9 mouse cellular contexts compared by ENCODE assay signal in genomic region chr17:86254285-86254684, GRCm38 (mm10).
DNase-seq lines count a peak whose midpoint lies in the region; ATAC-seq and TF ChIP-seq lines count a peak whose summit lies in the region.
"Had no signal": no experiment of that assay in that cellular context is flagged by ENCODE, and none has a peak within 500 bp of the region (broad histone marks: within the 10 kb centered on the region; RNA-seq: fewer than 3 reads in every experiment).

No protein-coding gene starts in this region.

- no peaks in the 10 kb centered on the region for H3K9me3 ChIP-seq in forebrain, embryonic 15.5 days
- H3K9me3 ChIP-seq in forebrain, embryonic 12.5 days: no peaks in the 10 kb centered on the region
- H3K9me3 ChIP-seq in stomach, postnatal 0 days (ENCODE audit: control insufficient read depth, low read length): no peaks in the 10 kb centered on the region

- H3K27me3 ChIP-seq in forebrain, embryonic 15.5 days: no peaks in the 10 kb centered on the region
- H3K27me3 ChIP-seq in forebrain, embryonic 12.5 days: no peaks in the 10 kb centered on the region
- H3K27me3 ChIP-seq in stomach, postnatal 0 days (ENCODE audit: control insufficient read depth, insufficient read depth, low read length): no peaks in the 10 kb centered on the region

- no peak overlapping the region for H3K9ac ChIP-seq in forebrain, embryonic 15.5 days (replicated peaks)
- no peak overlapping the region for H3K9ac ChIP-seq in forebrain, embryonic 12.5 days
- H3K9ac ChIP-seq in stomach, postnatal 0 days (ENCODE audit: low read length): no peak overlapping the region
- H3K9ac ChIP-seq: liver, embryonic 14.5 days had no signal

- H3K27ac ChIP-seq in forebrain, embryonic 15.5 days (replicated peaks): peak overlapping the region; percentile 55
- no peak overlapping the region for H3K27ac ChIP-seq in forebrain, embryonic 12.5 days
- 0 out of 2 replicates have a peak overlapping the region, but pooled peaks have one; percentile 8 for H3K27ac ChIP-seq in stomach, postnatal 0 days (replicated peaks)
- H3K27ac ChIP-seq: liver, embryonic 14.5 days had no signal

- peak; percentile 17 for DNase-seq in 3134 (ENCODE audit: extremely low read depth, insufficient read length, low spot score)
- peak; percentile 93 for DNase-seq in cerebellum, adult 9-10 months
- DNase-seq in gastrocnemius, postnatal 36 days: peak; percentile 70 to 79
- peak; percentile 68 for DNase-seq in left cerebral cortex, adult 11 months (ENCODE audit: low spot score)
- peak; percentile 42 for DNase-seq in stomach, postnatal 0 days (ENCODE audit: low spot score)
- no peak for DNase-seq in lung, postnatal 36 days

- no peak overlapping the region for H3K4me3 ChIP-seq in forebrain, embryonic 15.5 days
- no peak overlapping the region for H3K4me3 ChIP-seq in forebrain, embryonic 12.5 days (replicated peaks)
- H3K4me3 ChIP-seq in stomach, postnatal 0 days (ENCODE audit: low read depth, low read length): no peak overlapping the region

- 72% methylated on average over 8 of the region's 8 CpGs for WGBS in forebrain, embryonic 15.5 days
- 92% methylated on average over 8 of the region's 8 CpGs for WGBS in forebrain, embryonic 12.5 days
- 70% methylated on average over 8 of the region's 8 CpGs for WGBS in stomach, postnatal 0 days

- no peak overlapping the region for H3K4me2 ChIP-seq in forebrain, embryonic 15.5 days (replicated peaks)
- H3K4me2 ChIP-seq in forebrain, embryonic 12.5 days: no peak overlapping the region
- no peak overlapping the region for H3K4me2 ChIP-seq in stomach, postnatal 0 days (replicated peaks; ENCODE audit: low read depth)

- H3K36me3 ChIP-seq in forebrain, embryonic 15.5 days: no peaks in the 10 kb centered on the region
- no peaks in the 10 kb centered on the region for H3K36me3 ChIP-seq in forebrain, embryonic 12.5 days (replicated peaks)
- H3K36me3 ChIP-seq in stomach, postnatal 0 days (ENCODE audit: control insufficient read depth, insufficient read depth, low read length): no peaks in the 10 kb centered on the region

- intact Hi-C loops in gastrocnemius, postnatal 36 days (cut with DNase I): no loop called here

- H3K4me1 ChIP-seq in forebrain, embryonic 15.5 days: peaks cover 38% of the 10 kb centered on the region
- H3K4me1 ChIP-seq in forebrain, embryonic 12.5 days: no peaks in the 10 kb centered on the region
- H3K4me1 ChIP-seq in stomach, postnatal 0 days (replicated peaks; ENCODE audit: control insufficient read depth, insufficient read depth): no peaks in the 10 kb centered on the region

- peak; percentile 89 for ATAC-seq in forebrain, embryonic 15.5 days (replicated peaks)
- no peak for ATAC-seq in forebrain, embryonic 12.5 days (ENCODE audit: low FRiP score)
- peak; percentile 27 for ATAC-seq in stomach, postnatal 0 days (ENCODE audit: low FRiP score, low TSS enrichment)

- TF ChIP-seq EP300 in stomach, postnatal 0 days (optimal IDR thresholded peaks at IDR 0.05): no peak

- TF ChIP-seq CTCF in stomach, postnatal 0 days (IDR thresholded peaks at IDR 0.05; ENCODE audit: low read depth): no peak
